Mouse (Mus musculus) liver, embryonic 15.5 days (tissue): Measurements from ENCODE around the gene Eml6. TPM values are rescaled to one million over a fixed set of nuclear protein-coding genes. Genes with fewer than 3 reads are reported as not detected.

Source experiments
- ATAC-seq: fragments of 200-750 bp; cut with Nextera tagmentation; 2 replicates; pipeline ENCODE4 v1.8.0; 2017; ENCODE audit warnings: moderate number of reproducible peaks, mild to moderate bottlenecking, moderate library complexity; ENCODE audit not compliant: insufficient read depth
- H3K27ac ChIP-seq: fragments of 300-500 bp; sonication (generic); replicated peaks from 2 replicates; pipeline ENCODE4 v1.5.1; 2015; ENCODE audit warnings: mild to moderate bottlenecking, inconsistent platforms
- H3K27me3 ChIP-seq: fragments of 300-500 bp; sonication (generic); 2 replicates; pipeline ENCODE4 v1.6.1; 2015; ENCODE audit warnings: mild to moderate bottlenecking, inconsistent platforms
- H3K36me3 ChIP-seq: fragments of 300-500 bp; sonication (generic); replicated peaks from 2 replicates; pipeline ENCODE4 v1.6.1; 2015; ENCODE audit warnings: moderate library complexity, mild to moderate bottlenecking, inconsistent platforms
- H3K4me1 ChIP-seq: fragments of 300-500 bp; sonication (generic); replicated peaks from 2 replicates; pipeline ENCODE4 v1.6.1; 2015; ENCODE audit warnings: inconsistent platforms
- H3K4me2 ChIP-seq: fragments of 300-500 bp; sonication (generic); 2 replicates; pipeline ENCODE4 v1.6.1; 2015; ENCODE audit warnings: moderate library complexity, mild to moderate bottlenecking, inconsistent platforms
- H3K4me3 ChIP-seq: fragments of 300-500 bp; sonication (generic); replicated peaks from 2 replicates; pipeline ENCODE4 v1.5.1; 2015; ENCODE audit warnings: mild to moderate bottlenecking, inconsistent platforms
- H3K9ac ChIP-seq: fragments of 300-500 bp; sonication (generic); 2 replicates; pipeline ENCODE4 v1.6.1; 2015; ENCODE audit warnings: moderate library complexity, mild to moderate bottlenecking, inconsistent platforms
- H3K9me3 ChIP-seq: fragments of 300-500 bp; sonication (generic); replicated peaks from 2 replicates; pipeline ENCODE4 v1.6.1; 2016; ENCODE audit warnings: inconsistent platforms
- WGBS: fragments of 180-500 bp; shearing (Covaris S2); methylation state at CpG from one replicate; pipeline ENCODE4 v1.1.7; 2015; ENCODE audit warnings: mixed read lengths; ENCODE audit not compliant: insufficient replicate concordance; 5-methylcytosine and 5-hydroxymethylcytosine counted together
- polyA plus RNA-seq: library from polyadenylated mRNA; unstranded; fragments of >200 nt; fragmentation: Nextera tagmentation; extraction: Ambion mirVana; gene quantifications from 2 replicates; pipeline ENCODE4 v1.2.1, GENCODE M21; 2015

The Eml6 gene
- polyA plus RNA-seq, 1 experiment from 2014 or later, result 0.09 TPM

DNA sequence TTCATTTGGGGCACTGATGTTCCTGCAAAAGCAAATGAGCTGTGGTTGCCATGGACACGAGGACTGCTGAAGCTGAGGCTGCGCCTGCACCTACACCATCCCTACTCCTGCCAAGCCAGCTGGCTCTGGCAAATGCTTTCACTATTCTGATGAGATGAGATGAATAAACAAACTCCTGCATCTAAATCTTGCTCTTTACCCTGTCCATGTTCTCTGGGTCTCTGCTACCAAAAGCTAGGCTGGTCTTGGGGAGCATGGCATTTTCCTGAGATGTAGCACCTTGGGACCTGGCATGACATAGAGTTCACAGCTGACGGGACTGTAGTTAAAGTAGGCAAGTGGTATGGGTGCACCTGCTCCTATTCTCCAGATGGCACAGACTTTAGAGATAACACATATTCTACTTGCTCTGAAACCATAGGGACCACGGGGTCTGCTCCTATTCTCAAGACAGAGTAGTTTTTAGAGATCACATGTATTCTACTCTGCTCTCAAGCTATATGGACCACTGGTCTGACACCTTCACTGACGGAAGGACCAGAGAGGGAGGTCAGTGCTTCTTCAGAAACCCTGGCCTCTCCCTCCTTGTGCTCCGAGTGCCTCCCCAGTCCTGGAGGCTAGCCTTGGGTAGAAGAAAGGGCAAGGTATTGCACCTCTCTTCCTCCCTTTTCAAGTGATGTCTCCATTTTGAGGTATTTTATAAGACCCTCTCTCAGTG lies 236.8 kb downstream of the Eml6 start:
- no peak overlapping the region for H3K4me3 ChIP-seq
- H3K9ac ChIP-seq, result no peak overlapping the region
- no peaks in the 10 kb centered on the region for H3K9me3 ChIP-seq
- ATAC-seq, result no peak
- H3K27ac ChIP-seq, result no peak overlapping the region
- no peaks in the 10 kb centered on the region for H3K36me3 ChIP-seq
- peaks cover 16% of the 10 kb centered on the region for H3K4me1 ChIP-seq
- no peaks in the 10 kb centered on the region for H3K27me3 ChIP-seq
- 68% methylated on average over 6 of the region's 6 CpGs for WGBS
- no peak overlapping the region for H3K4me2 ChIP-seq

DNA sequence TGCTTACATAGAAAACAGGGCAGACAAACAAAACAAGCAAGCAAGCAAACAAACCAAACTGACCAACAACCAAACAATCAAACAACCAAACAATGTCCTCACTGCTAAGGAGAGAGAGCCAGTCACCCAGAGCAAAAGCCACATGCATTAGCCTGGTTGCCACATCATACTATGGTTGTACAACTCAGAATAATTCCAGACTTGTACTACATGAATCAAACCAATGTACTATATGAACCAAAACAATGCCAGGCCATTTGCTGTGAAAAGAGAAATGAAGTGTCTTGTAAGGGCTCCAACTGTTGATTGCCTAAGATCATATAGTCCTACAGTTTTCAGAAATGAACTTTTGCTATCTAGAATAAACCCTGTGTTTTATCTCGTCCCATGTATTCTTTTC lies 237.3 kb downstream of the Eml6 start:
- 37% methylated on average over 1 of the region's 1 CpGs for WGBS

DNA sequence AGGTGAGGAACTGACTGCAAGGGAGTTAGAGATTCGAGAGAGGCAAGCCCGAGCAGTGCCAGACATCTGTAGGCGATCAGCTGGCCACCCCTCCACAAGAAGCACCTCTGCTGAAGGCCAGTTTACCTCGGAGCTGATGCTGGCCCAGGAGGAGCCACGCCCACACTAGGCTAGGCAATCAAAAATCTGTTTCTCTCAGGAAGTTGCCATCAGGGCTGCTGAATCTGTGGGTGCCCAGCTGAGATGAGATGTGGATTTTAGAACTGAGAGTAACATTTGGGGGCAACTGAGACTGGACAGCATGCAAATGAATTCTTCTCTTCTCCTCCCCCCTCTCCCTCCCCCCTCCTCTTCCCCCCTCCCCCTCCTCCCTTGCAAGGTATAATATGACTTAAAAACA lies 238.4 kb downstream of the Eml6 start:
- Histone ChIP-seq H3K4me3 (no peak overlapping the region), H3K36me3 (no peaks in the 10 kb centered on the region), H3K4me1 (peaks cover 16% of the 10 kb centered on the region), H3K9me3 (no peaks in the 10 kb centered on the region), H3K4me2 (no peak overlapping the region), H3K27me3 (no peaks in the 10 kb centered on the region), H3K9ac (no peak overlapping the region), H3K27ac (no peak overlapping the region)
- 14% methylated on average over 5 of the region's 5 CpGs for WGBS
- ATAC-seq, result peak; percentile 46; the same call in 1 of the 2 replicates

More for the DNA sequence above, 237.3 kb downstream of the Eml6 start:
- Histone ChIP-seq H3K36me3 (no peaks in the 10 kb centered on the region), H3K9ac (no peak overlapping the region), H3K4me2 (no peak overlapping the region), H3K27ac (no peak overlapping the region), H3K9me3 (no peaks in the 10 kb centered on the region), H3K27me3 (no peaks in the 10 kb centered on the region), H3K4me3 (no peak overlapping the region), H3K4me1 (peaks cover 16% of the 10 kb centered on the region)
- ATAC-seq, result no peak

DNA sequence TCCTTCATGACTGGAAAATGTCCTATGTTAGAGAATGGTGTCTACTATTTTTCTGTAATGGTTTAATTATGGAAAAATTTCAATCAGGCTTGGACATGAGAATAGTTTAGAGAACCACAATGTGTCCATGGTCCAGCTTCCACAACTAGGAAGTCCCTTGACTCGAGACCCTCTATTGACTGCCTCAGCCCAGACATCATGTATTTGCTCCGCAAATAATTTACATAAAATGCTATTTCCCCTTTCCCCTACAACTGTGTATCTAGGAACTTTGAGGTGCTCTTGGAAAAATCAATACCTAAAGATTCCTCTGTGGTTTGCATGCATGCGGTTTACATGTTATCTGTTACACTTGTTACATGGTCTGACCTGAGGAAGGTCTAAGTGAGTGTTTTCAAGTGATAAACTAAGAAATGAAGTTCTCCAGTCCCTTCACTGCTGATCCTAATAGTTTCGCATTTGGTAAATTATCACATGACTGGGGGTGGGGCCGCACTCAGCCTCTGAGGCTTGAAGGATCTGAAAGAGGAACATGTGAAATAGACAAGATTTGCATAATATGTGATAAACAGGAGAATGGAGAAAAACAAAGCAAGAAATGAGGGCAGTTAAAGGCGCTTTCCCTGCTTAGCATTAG lies 239.1 kb downstream of the Eml6 start:
- Histone ChIP-seq H3K36me3 (no peaks in the 10 kb centered on the region), H3K4me1 (peaks cover 16% of the 10 kb centered on the region), H3K27ac (no peak overlapping the region), H3K4me2 (no peak overlapping the region), H3K9me3 (no peaks in the 10 kb centered on the region), H3K9ac (no peak overlapping the region), H3K27me3 (no peaks in the 10 kb centered on the region), H3K4me3 (no peak overlapping the region)
- 32% methylated on average over 6 of the region's 6 CpGs for WGBS
- ATAC-seq, result peak; percentile 60

GRCm38 (mm10) chr11:29779409-29780026 lies 246.3 kb downstream of the Eml6 start:
- Histone ChIP-seq H3K4me1 (no peaks in the 10 kb centered on the region), H3K4me2 (no peak overlapping the region), H3K27ac (no peak overlapping the region), H3K36me3 (no peaks in the 10 kb centered on the region), H3K9ac (no peak overlapping the region), H3K4me3 (no peak overlapping the region), H3K9me3 (no peaks in the 10 kb centered on the region), H3K27me3 (no peaks in the 10 kb centered on the region)
- 44% methylated on average over 2 of the region's 2 CpGs for WGBS
- ATAC-seq, result no peak

DNA sequence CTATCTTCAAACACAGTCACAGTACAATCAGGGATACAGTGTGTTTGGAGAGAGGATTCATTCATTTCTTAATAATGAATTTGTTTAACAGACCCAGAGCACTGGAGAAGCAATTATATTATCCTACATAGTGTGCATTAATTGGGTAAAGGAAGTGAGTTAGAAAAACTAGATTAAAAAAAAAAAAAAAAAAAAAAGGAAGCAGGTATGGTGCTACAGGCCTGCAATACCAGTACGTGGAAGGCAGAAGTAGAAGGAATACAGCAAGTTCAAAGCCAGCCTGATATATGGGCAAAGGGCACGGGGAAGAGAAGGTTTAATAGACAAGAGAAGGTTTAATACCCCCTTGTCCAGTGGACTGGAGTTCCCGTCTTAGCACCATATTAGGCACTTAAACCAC lies 246.9 kb downstream of the Eml6 start:
- Histone ChIP-seq H3K4me1 (no peaks in the 10 kb centered on the region), H3K9me3 (no peaks in the 10 kb centered on the region), H3K36me3 (no peaks in the 10 kb centered on the region), H3K4me3 (no peak overlapping the region), H3K9ac (no peak overlapping the region), H3K27ac (no peak overlapping the region), H3K4me2 (no peak overlapping the region), H3K27me3 (no peaks in the 10 kb centered on the region)
- no peak for ATAC-seq
- WGBS, result 48% methylated on average over 3 of the region's 3 CpGs

GRCm38 (mm10) chr11:29777964-29778363 lies 247.9 kb downstream of the Eml6 start:
- Histone ChIP-seq H3K4me2 (no peak overlapping the region), H3K27me3 (no peaks in the 10 kb centered on the region), H3K36me3 (no peaks in the 10 kb centered on the region), H3K4me3 (no peak overlapping the region), H3K9me3 (no peaks in the 10 kb centered on the region), H3K27ac (no peak overlapping the region), H3K9ac (no peak overlapping the region), H3K4me1 (no peaks in the 10 kb centered on the region)
- ATAC-seq, result no peak

DNA sequence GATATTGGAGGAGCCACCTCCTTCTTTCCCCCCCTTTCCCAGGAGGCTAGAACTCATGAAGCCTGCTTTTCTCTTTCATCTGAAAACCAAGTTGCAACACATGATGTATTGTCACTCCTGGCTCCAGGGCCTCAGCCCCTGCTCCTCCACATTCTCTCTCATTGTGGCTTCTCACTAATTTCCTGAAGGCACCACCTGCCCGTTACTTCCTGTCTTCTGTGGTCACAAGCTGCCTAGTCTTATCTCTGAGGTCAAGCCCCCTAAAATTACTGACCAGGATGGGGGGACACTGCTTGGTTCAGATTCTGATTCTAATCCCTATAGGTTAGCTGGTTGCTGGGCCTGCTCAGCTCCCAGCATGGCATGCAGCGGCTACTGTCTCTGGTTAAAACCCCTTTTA lies 251.1 kb downstream of the Eml6 start:
- H3K36me3 ChIP-seq, result no peaks in the 10 kb centered on the region
- H3K4me2 ChIP-seq, result no peak overlapping the region
- H3K9ac ChIP-seq, result no peak overlapping the region
- H3K27ac ChIP-seq, result no peak overlapping the region
- no peak overlapping the region for H3K4me3 ChIP-seq
- no peaks in the 10 kb centered on the region for H3K9me3 ChIP-seq
- ATAC-seq, result no peak
- no peaks in the 10 kb centered on the region for H3K4me1 ChIP-seq
- H3K27me3 ChIP-seq, result no peaks in the 10 kb centered on the region
- 33% methylated on average over 2 of the region's 2 CpGs for WGBS

DNA sequence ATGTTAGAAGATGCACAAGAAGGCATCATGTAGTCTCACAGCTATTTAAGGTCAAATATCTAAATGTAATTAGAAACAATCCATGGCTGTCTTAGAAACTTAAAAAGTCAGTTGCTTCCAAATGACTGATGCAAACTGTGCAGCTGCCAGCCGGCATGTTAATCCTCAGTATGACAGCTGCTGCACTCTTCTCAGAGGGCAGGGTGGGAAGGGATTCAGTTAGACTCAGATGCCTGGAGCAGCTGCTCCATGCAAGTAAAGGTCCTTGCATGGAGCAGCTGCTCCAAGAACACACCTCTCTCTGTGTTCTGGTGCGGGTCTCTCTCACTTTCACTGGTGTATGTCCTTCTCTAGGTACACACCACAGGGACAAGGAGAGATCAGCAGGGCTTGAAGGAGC lies 251.5 kb downstream of the Eml6 start:
- 17% methylated on average over 2 of the region's 2 CpGs for WGBS
- H3K4me2 ChIP-seq, result no peak overlapping the region
- ATAC-seq, result no peak

DNA sequence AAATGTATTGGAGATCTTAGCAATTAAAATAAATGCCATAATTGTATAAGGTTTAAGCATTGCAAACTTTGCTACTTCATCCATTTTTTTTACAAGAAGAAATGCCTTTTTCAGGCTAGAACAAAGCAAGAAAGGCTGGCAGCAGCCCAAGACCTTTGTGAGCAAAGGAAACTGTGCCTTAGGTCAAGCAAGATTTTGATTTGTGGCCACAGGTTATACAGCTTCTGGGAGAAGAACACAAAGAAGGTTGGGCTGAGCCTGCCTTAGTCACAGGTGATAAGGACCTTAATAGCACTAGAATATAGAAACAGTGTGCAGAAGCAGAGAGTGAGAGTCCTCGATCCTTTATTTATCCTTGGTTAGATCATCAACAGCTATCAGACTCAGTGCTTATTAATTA lies 253.6 kb downstream of the Eml6 start:
- H3K9me3 ChIP-seq, result no peaks in the 10 kb centered on the region
- no peaks in the 10 kb centered on the region for H3K4me1 ChIP-seq
- H3K27me3 ChIP-seq, result no peaks in the 10 kb centered on the region
- no peak overlapping the region for H3K27ac ChIP-seq
- H3K4me3 ChIP-seq, result no peak overlapping the region
- 63% methylated on average over 1 of the region's 1 CpGs for WGBS
- no peak overlapping the region for H3K4me2 ChIP-seq
- no peak for ATAC-seq
- H3K36me3 ChIP-seq, result no peaks in the 10 kb centered on the region
- H3K9ac ChIP-seq, result no peak overlapping the region

More for the DNA sequence above, 251.5 kb downstream of the Eml6 start:
- H3K4me1 ChIP-seq, result no peaks in the 10 kb centered on the region
- no peaks in the 10 kb centered on the region for H3K27me3 ChIP-seq
- H3K9me3 ChIP-seq, result no peaks in the 10 kb centered on the region
- H3K9ac ChIP-seq, result no peak overlapping the region
- no peak overlapping the region for H3K27ac ChIP-seq
- no peaks in the 10 kb centered on the region for H3K36me3 ChIP-seq
- no peak overlapping the region for H3K4me3 ChIP-seq

DNA sequence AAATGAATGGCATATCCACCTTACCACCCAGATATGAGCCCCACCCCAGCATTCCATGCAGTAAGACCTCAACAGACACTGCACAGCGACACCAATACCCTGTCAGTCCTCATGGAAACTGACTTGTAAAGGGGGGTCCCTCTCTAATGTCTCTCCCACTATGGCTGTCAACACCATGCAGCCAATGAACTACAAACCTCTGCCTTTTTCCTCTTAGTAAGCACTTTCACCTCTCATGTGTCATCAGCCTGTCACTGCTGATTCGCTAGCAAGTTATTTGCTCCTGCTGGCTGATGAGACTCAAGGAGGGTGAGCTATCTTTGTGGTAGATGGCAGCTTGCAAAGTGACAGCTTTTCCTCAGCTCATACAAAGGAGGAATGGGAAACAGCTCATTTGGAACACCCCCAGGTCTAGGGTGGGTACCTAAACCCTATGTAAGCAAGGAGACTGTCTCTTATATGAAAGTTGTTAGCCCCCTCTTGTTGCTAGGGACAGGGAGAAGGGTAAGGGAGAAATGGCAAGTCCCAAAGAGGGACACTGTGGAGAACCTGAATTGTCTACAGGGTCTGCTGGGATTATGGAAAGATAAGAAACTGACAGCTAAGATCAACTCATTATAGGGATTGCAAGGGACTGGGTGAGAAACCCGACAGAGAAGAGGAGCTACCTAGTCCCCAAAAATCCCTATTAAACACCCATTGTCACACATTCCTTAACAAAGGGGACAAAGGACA lies 255.0 kb downstream of the Eml6 start:
- no peak for ATAC-seq
- no peaks in the 10 kb centered on the region for H3K4me1 ChIP-seq
- H3K9ac ChIP-seq, result no peak overlapping the region
- 63% methylated on average over 3 of the region's 3 CpGs for WGBS
- H3K27ac ChIP-seq, result no peak overlapping the region
- H3K4me2 ChIP-seq, result no peak overlapping the region
- H3K36me3 ChIP-seq, result no peaks in the 10 kb centered on the region
- H3K9me3 ChIP-seq, result no peaks in the 10 kb centered on the region
- H3K4me3 ChIP-seq, result no peak overlapping the region
- H3K27me3 ChIP-seq, result no peaks in the 10 kb centered on the region; the same call in 1 of the 2 replicates
